Mouse (Mus musculus) hindbrain, embryonic 14.5 days (tissue): ENCODE measurements around the gene AI481877. TPM values are rescaled to one million over a fixed set of nuclear protein-coding genes. Genes with fewer than 3 reads are reported as not detected.

Experiments
- ATAC-seq: fragments of 200-750 bp; cut with Nextera tagmentation; 2 replicates; pipeline ENCODE4 v1.8.0; 2017; ENCODE audit warnings: moderate number of reproducible peaks, mild to moderate bottlenecking, moderate TSS enrichment, moderate library complexity; ENCODE audit not compliant: low FRiP score
- DNase-seq: peaks from one replicate; pipeline ENCODE4 v3.0.0-alpha.2; 2015; ENCODE audit warnings: low spot score
- H3K27ac ChIP-seq: fragments of 300-500 bp; sonication (generic); 2 replicates; pipeline ENCODE4 v1.5.1; 2014; ENCODE audit warnings: mild to moderate bottlenecking, moderate library complexity
- H3K27me3 ChIP-seq: fragments of 300-500 bp; sonication (generic); 2 replicates; pipeline ENCODE4 v1.6.1; 2014; ENCODE audit warnings: mild to moderate bottlenecking, low read length, mixed read lengths; ENCODE audit not compliant: control insufficient read depth, insufficient read depth
- H3K36me3 ChIP-seq: fragments of 300-500 bp; sonication (generic); replicated peaks from 2 replicates; pipeline ENCODE4 v1.6.1; 2014; ENCODE audit not compliant: control insufficient read depth, insufficient read depth
- H3K4me1 ChIP-seq: fragments of 300-500 bp; sonication (generic); replicated peaks from 2 replicates; pipeline ENCODE4 v1.6.1; 2014; ENCODE audit warnings: antibody characterized with exemption, low read length, mixed read lengths; ENCODE audit not compliant: control insufficient read depth, insufficient read depth
- H3K4me2 ChIP-seq: fragments of 300-500 bp; sonication (generic); replicated peaks from 2 replicates; pipeline ENCODE4 v1.6.1; 2014; ENCODE audit warnings: mild to moderate bottlenecking, moderate library complexity
- H3K4me3 ChIP-seq: fragments of 300-500 bp; sonication (generic); replicated peaks from 2 replicates; pipeline ENCODE4 v1.5.1; 2014; ENCODE audit warnings: mild to moderate bottlenecking, low read length
- H3K9ac ChIP-seq: fragments of 300-500 bp; sonication (generic); 2 replicates; pipeline ENCODE4 v1.6.1; 2014
- H3K9me3 ChIP-seq: fragments of 300-500 bp; sonication (generic); 2 replicates; pipeline ENCODE4 v1.6.1; 2016; ENCODE audit warnings: low read length; ENCODE audit not compliant: control insufficient read depth
- WGBS: fragments of 180-500 bp; shearing (Covaris S2); extraction: QIAGEN DNeasy Blood & Tissue Kit; methylation state at CpG from one replicate; pipeline ENCODE4 v1.1.7; 2014; 5-methylcytosine and 5-hydroxymethylcytosine counted together
- polyA plus RNA-seq: library from polyadenylated mRNA; unstranded; fragments of >200 nt; fragmentation: Nextera tagmentation; extraction: Ambion mirVana; gene quantifications from 2 replicates; pipeline ENCODE4 v1.2.1, GENCODE M21; 2014

AI481877 gene
- polyA plus RNA-seq, 1 experiment from 2014 or later, result not detected

- 78% methylated on average over 5 of the region's 5 CpGs for WGBS
- H3K9ac ChIP-seq, result no peak overlapping the region
- H3K27me3 ChIP-seq, result no peaks in the 10 kb centered on the region
- no peak overlapping the region for H3K4me2 ChIP-seq
- no peaks in the 10 kb centered on the region for H3K4me1 ChIP-seq
- H3K4me3 ChIP-seq, result no peak overlapping the region
- H3K36me3 ChIP-seq, result no peaks in the 10 kb centered on the region
- DNase-seq (no peak), ATAC-seq (no peak)
- H3K27ac ChIP-seq, result no peak overlapping the region
- H3K9me3 ChIP-seq, result no peaks in the 10 kb centered on the region
Observed at GRCm38 (mm10) chr4:59150907-59151306, 12.1 kb upstream of the AI481877 start.

- ATAC-seq, result no peak
- Histone ChIP-seq H3K9me3 (no peaks in the 10 kb centered on the region), H3K4me2 (no peak overlapping the region), H3K27me3 (no peaks in the 10 kb centered on the region), H3K9ac (no peak overlapping the region), H3K4me3 (no peak overlapping the region), H3K27ac (no peak overlapping the region), H3K4me1 (no peaks in the 10 kb centered on the region), H3K36me3 (no peaks in the 10 kb centered on the region)
- no peak for DNase-seq
- WGBS, result 92% methylated on average over 5 of the region's 5 CpGs
Observed at GRCm38 (mm10) chr4:59149043-59149442, 10.3 kb upstream of the AI481877 start.

- Histone ChIP-seq H3K27ac (no peak overlapping the region), H3K9ac (no peak overlapping the region), H3K4me3 (no peak overlapping the region), H3K36me3 (no peaks in the 10 kb centered on the region), H3K9me3 (no peaks in the 10 kb centered on the region), H3K4me1 (no peaks in the 10 kb centered on the region), H3K4me2 (no peak overlapping the region), H3K27me3 (no peaks in the 10 kb centered on the region)
- no peak for DNase-seq
- ATAC-seq, result no peak
- 89% methylated on average over 4 of the region's 4 CpGs for WGBS
Observed at GRCm38 (mm10) chr4:59128935-59129334, 9.8 kb downstream of the AI481877 start.

- Histone ChIP-seq H3K27ac (no peak overlapping the region), H3K9me3 (no peaks in the 10 kb centered on the region), H3K4me2 (no peak overlapping the region), H3K9ac (no peak overlapping the region), H3K4me1 (no peaks in the 10 kb centered on the region), H3K36me3 (no peaks in the 10 kb centered on the region), H3K27me3 (no peaks in the 10 kb centered on the region), H3K4me3 (no peak overlapping the region)
- 86% methylated on average over 1 of the region's 1 CpGs for WGBS
- DNase-seq, result no peak
- no peak for ATAC-seq
Observed at GRCm38 (mm10) chr4:59125053-59125452, 13.7 kb downstream of the AI481877 start.

GRCm38 (mm10) chr4:59123557-59123956 is 15.2 kb downstream of the AI481877 start:
- Histone ChIP-seq H3K36me3 (no peaks in the 10 kb centered on the region), H3K4me2 (no peak overlapping the region), H3K4me1 (no peaks in the 10 kb centered on the region), H3K27me3 (no peaks in the 10 kb centered on the region), H3K27ac (no peak overlapping the region), H3K9me3 (no peaks in the 10 kb centered on the region), H3K9ac (no peak overlapping the region), H3K4me3 (no peak overlapping the region)
- ATAC-seq (no peak), DNase-seq (no peak)

DNA sequence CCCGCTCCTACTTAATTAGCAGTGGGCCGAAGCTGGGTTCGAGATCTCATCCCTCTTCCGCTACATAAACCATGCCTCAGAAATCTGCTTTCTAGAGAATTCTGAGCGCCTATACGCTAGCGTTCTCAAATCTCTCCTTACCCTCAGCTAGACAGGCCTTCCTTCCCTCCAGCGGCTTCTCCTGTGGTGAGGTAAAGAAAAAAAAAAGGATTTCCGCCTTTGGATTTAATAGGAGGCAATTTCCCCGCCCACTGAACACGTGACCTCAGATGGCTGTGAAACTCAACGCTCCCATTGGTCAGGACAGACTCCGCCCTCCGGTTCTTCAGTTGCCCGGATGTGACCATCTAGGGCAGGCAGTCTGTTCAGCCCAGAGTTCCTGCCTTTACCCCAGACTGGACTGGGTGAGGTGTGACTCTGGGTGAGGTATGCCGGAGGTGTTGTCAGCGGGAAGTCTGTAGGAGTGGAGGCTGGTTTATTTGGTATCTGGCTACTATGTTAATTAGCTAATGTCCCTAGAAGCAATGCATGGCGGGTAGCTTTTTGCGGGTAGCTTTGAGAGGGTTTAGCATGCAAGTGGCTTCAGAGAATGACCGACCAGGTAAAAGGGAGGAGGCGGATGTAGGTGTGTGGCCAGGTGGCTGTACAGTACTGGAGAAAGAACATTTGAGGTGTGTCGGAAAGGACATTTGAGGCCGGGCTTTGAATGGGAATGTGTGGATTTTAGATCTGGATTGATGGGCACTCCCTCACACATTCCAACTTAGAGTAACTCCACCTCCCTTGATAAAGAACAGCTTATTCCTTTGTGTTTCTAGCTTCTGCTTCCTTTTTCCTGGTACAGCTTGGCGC is 20.9 kb downstream of the AI481877 start:
- 95% methylated on average over 24 of the region's 24 CpGs for WGBS
- H3K4me2 ChIP-seq, result no peak overlapping the region
- DNase-seq (no peak), ATAC-seq (no peak)
- H3K4me3 ChIP-seq, result no peak overlapping the region
- no peaks in the 10 kb centered on the region for H3K4me1 ChIP-seq
- H3K36me3 ChIP-seq, result no peaks in the 10 kb centered on the region
- H3K27me3 ChIP-seq, result no peaks in the 10 kb centered on the region
- no peaks in the 10 kb centered on the region for H3K9me3 ChIP-seq
- H3K9ac ChIP-seq, result no peak overlapping the region
- no peak overlapping the region for H3K27ac ChIP-seq

- ATAC-seq (no peak), DNase-seq (no peak)
- H3K9me3 ChIP-seq, result no peaks in the 10 kb centered on the region
- H3K36me3 ChIP-seq, result no peaks in the 10 kb centered on the region
- 93% methylated on average over 4 of the region's 4 CpGs for WGBS
- no peak overlapping the region for H3K9ac ChIP-seq
- no peaks in the 10 kb centered on the region for H3K27me3 ChIP-seq
- H3K4me3 ChIP-seq, result no peak overlapping the region
- H3K4me1 ChIP-seq, result no peaks in the 10 kb centered on the region
- no peak overlapping the region for H3K27ac ChIP-seq
- H3K4me2 ChIP-seq, result no peak overlapping the region
Observed at GRCm38 (mm10) chr4:59108721-59109120, 30.1 kb downstream of the AI481877 start.

- no peak overlapping the region for H3K27ac ChIP-seq
- ATAC-seq (no peak), DNase-seq (no peak)
- H3K27me3 ChIP-seq, result no peaks in the 10 kb centered on the region
- no peaks in the 10 kb centered on the region for H3K9me3 ChIP-seq
- H3K4me2 ChIP-seq, result no peak overlapping the region
- H3K9ac ChIP-seq, result no peak overlapping the region
- H3K4me1 ChIP-seq, result no peaks in the 10 kb centered on the region
- WGBS, result 85% methylated on average over 2 of the region's 2 CpGs
- no peaks in the 10 kb centered on the region for H3K36me3 ChIP-seq
- H3K4me3 ChIP-seq, result no peak overlapping the region
Observed at GRCm38 (mm10) chr4:59107886-59108285, 30.9 kb downstream of the AI481877 start.

DNA sequence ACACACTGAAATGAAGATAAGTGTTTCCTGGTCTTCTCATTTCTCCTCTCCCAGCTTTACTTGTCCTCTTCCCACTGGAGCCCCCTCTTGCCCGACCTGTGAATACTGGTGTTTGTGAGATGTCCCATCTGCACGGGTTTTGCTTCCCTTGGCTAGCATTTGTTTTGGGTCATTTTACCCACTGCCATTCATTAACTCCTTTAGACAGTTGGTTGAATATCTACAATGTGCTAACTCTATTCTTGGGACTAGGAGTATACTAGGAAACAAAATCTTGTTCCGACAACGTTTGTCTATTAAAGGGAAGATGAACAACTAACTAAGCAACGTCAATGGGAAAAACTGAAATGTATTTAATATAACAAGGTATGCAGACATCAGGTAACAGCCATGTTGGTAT is 32.1 kb downstream of the AI481877 start:
- Histone ChIP-seq H3K36me3 (no peaks in the 10 kb centered on the region), H3K4me1 (no peaks in the 10 kb centered on the region), H3K4me2 (no peak overlapping the region), H3K9me3 (no peaks in the 10 kb centered on the region), H3K9ac (no peak overlapping the region), H3K4me3 (no peak overlapping the region), H3K27me3 (no peaks in the 10 kb centered on the region), H3K27ac (no peak overlapping the region)
- ATAC-seq (no peak), DNase-seq (no peak)
- WGBS, result 80% methylated on average over 5 of the region's 5 CpGs

DNA sequence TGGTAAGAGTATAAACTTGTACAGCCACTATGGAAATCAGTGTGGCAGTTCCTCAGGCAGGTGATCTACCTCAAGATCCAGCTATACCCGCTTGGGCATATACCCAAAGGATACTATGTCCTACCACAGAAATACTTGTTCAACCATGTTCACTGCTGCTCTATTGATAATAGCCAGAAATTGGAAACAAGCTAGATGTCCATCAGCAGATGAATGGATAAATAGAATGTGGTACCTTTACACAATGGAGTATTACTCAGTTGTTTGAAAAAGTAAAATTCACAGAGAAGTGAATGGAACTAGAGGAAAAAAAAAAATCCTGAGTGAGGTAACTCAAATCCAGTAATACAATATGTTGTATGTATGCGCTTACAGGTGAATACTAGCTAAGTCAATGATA is 34.6 kb downstream of the AI481877 start:
- H3K27ac ChIP-seq, result no peak overlapping the region
- H3K4me2 ChIP-seq, result no peak overlapping the region
- H3K4me1 ChIP-seq, result no peaks in the 10 kb centered on the region
- 94% methylated on average over 2 of the region's 2 CpGs for WGBS
- H3K4me3 ChIP-seq, result no peak overlapping the region
- H3K9ac ChIP-seq, result no peak overlapping the region
- H3K36me3 ChIP-seq, result no peaks in the 10 kb centered on the region
- DNase-seq (no peak), ATAC-seq (no peak)
- H3K27me3 ChIP-seq, result no peaks in the 10 kb centered on the region
- H3K9me3 ChIP-seq, result no peaks in the 10 kb centered on the region
